Mouse (Mus musculus) kidney, adult 2 months (tissue): ENCODE measurements at regions not wholly inside any gene's neighbourhood (a gene's known extent, or its start where the extent isn't known, plus 50 kb on each side); places are given as distances from the start of the nearest gene placed in this dataset.

Experiments used
- CTCF ChIP-seq: fragments of 200-500 bp; conservative IDR thresholded peaks from 2 replicates; pipeline ENCODE4 v1.5.1; 2011; ENCODE audit warnings: low read depth, mild to moderate bottlenecking, control low read depth, low read length, moderate library complexity, mixed read lengths; ENCODE audit not compliant: insufficient read depth, insufficient read length
- POLR2A ChIP-seq: fragments of 200-500 bp; IDR thresholded peaks from one replicate; pipeline ENCODE4 v1.6.1; 2011; ENCODE audit warnings: low read depth, low read length, control low read depth

- TF ChIP-seq CTCF (no peak), POLR2A (no peak)
These were observed 233.3 kb downstream of the Sox4 start for GRCm38 (mm10) chr13:28720169-28720568.
